Mouse (Mus musculus) lung, postnatal 36 days (tissue): ENCODE measurements around the gene Ephb3.
A peak's percentile ranks its signal among the peaks of the same experiment; 100 is the strongest.

Experiments used
- DNase-seq: peaks from one replicate; pipeline ENCODE4 v3.0.0; 2022; ENCODE audit warnings: mixed read lengths

The Ephb3 gene

GRCm38 (mm10) chr16:21208001-21208565 lies 3.5 kb downstream of the Ephb3 start:
- DNase-seq = peak; percentile 69

- DNase-seq = peak; percentile 41
Observed at GRCm38 (mm10) chr16:21209290-21209689, 4.7 kb downstream of the Ephb3 start.

GRCm38 (mm10) chr16:21210204-21210603 lies 5.6 kb downstream of the Ephb3 start:
- no peak for DNase-seq

- DNase-seq = peak; percentile 94
Observed at GRCm38 (mm10) chr16:21210667-21211338, 6.2 kb downstream of the Ephb3 start.

GRCm38 (mm10) chr16:21211501-21211900 lies 6.9 kb downstream of the Ephb3 start:
- DNase-seq = no peak

- DNase-seq = no peak
Observed at GRCm38 (mm10) chr16:21212369-21212768, 7.8 kb downstream of the Ephb3 start.

- no peak for DNase-seq
Observed at GRCm38 (mm10) chr16:21213939-21214338, 9.4 kb downstream of the Ephb3 start.

GRCm38 (mm10) chr16:21214803-21215202 lies 10.2 kb downstream of the Ephb3 start:
- no peak for DNase-seq

- DNase-seq = no peak
Observed at GRCm38 (mm10) chr16:21216047-21216446, 11.5 kb downstream of the Ephb3 start.

- DNase-seq = no peak
Observed at GRCm38 (mm10) chr16:21217233-21217632, 12.7 kb downstream of the Ephb3 start.

GRCm38 (mm10) chr16:21219656-21220055 lies 15.1 kb downstream of the Ephb3 start:
- peak; percentile 72 for DNase-seq

- DNase-seq = no peak
Observed at GRCm38 (mm10) chr16:21223038-21223437, 18.5 kb downstream of the Ephb3 start.

- no peak for DNase-seq
Observed at GRCm38 (mm10) chr16:21224648-21225240, 20.2 kb downstream of the Ephb3 start.

GRCm38 (mm10) chr16:21226629-21227028 lies 22.1 kb downstream of the Ephb3 start:
- DNase-seq = no peak

- peak; percentile 85 for DNase-seq
Observed at GRCm38 (mm10) chr16:21235135-21235534, 30.6 kb downstream of the Ephb3 start.

- DNase-seq = peak; percentile 60
Observed at GRCm38 (mm10) chr16:21238722-21239121, 34.2 kb downstream of the Ephb3 start.

GRCm38 (mm10) chr16:21240547-21240946 lies 36.0 kb downstream of the Ephb3 start:
- DNase-seq = no peak

GRCm38 (mm10) chr16:21241030-21241429 lies 36.5 kb downstream of the Ephb3 start:
- no peak for DNase-seq

- DNase-seq = no peak
Observed at GRCm38 (mm10) chr16:21242946-21243345, 38.4 kb downstream of the Ephb3 start.

GRCm38 (mm10) chr16:21244803-21245202 lies 40.2 kb downstream of the Ephb3 start:
- no peak for DNase-seq

GRCm38 (mm10) chr16:21245387-21245786 lies 40.8 kb downstream of the Ephb3 start:
- DNase-seq = no peak

- DNase-seq = peak; percentile 94
Observed at GRCm38 (mm10) chr16:21245931-21246390, 41.4 kb downstream of the Ephb3 start.

- DNase-seq = peak; percentile 35
Observed at GRCm38 (mm10) chr16:21246391-21247036, 42.0 kb downstream of the Ephb3 start.

GRCm38 (mm10) chr16:21247037-21247432 lies 42.5 kb downstream of the Ephb3 start:
- no peak for DNase-seq
